In the genomic region with DNA sequence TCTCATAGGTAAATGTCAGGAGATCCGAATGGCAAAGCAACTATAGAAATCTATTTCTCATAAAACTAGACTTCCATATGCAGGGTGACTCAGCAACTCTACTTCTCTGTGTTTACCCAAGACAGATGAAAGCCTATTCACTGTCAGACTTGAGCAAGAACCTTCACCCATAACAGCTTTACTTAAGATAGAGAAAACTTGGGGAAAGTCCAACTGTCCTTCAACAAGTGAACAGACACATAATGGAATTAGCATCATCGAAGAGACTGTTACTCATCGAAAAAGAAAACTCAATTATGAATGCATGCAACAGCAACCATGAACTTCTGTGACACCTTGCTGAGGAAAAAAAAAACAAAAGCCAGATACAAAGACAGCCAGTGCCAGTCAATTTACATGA, we compare ENCODE assay signal across 19 mouse cellular contexts.
"Had no signal": no experiment of that assay in that cellular context is flagged by ENCODE, and none has a peak within 500 bp of the region (broad histone marks: within the 10 kb centered on the region; RNA-seq: fewer than 3 reads in every experiment).

No protein-coding gene starts in this region.

- H3K9me3 ChIP-seq: liver, embryonic 13.5 days; liver, embryonic 15.5 days; megakaryocyte, embryonic 14.5 days; midbrain, embryonic 13.5 days; neural tube, embryonic 13.5 days; neural tube, embryonic 15.5 days; stomach, embryonic 15.5 days had no signal

- H3K4me3 ChIP-seq: liver, embryonic 13.5 days; liver, embryonic 15.5 days; megakaryocyte, embryonic 14.5 days; midbrain, embryonic 13.5 days; neural tube, embryonic 13.5 days; neural tube, embryonic 15.5 days; stomach, embryonic 15.5 days had no signal

- ATAC-seq: liver, postnatal 0 days; midbrain, embryonic 13.5 days; midbrain, embryonic 16.5 days had no signal

- H3K27ac ChIP-seq: liver, embryonic 13.5 days; liver, embryonic 15.5 days; macrophage; midbrain, embryonic 13.5 days; neural tube, embryonic 13.5 days; neural tube, embryonic 15.5 days; stomach, embryonic 15.5 days; stomach, postnatal 0 days had no signal

- H3K4me1 ChIP-seq: liver, embryonic 13.5 days; liver, embryonic 15.5 days; megakaryocyte, embryonic 14.5 days; neural tube, embryonic 13.5 days; neural tube, embryonic 15.5 days; stomach, embryonic 15.5 days had no signal

- H3K4me2 ChIP-seq: liver, embryonic 11.5 days; liver, embryonic 13.5 days; liver, embryonic 15.5 days; midbrain, embryonic 11.5 days; midbrain, embryonic 13.5 days; neural tube, embryonic 13.5 days; neural tube, embryonic 15.5 days; stomach, embryonic 15.5 days had no signal

- DNase-seq: liver, embryonic 13.5 days; liver, postnatal 0 days; lung, adult 2 months; retina, postnatal 1 day; right cerebral cortex, adult 18-20 months; thymus, adult 2 months; thymus, postnatal 25 days; thymus, postnatal 4 days had no signal

- H3K36me3 ChIP-seq: liver, embryonic 13.5 days; liver, embryonic 15.5 days; midbrain, embryonic 13.5 days; neural tube, embryonic 13.5 days; neural tube, embryonic 15.5 days; stomach, embryonic 15.5 days had no signal

- H3K27me3 ChIP-seq: liver, embryonic 13.5 days; liver, embryonic 15.5 days; megakaryocyte, embryonic 14.5 days; midbrain, embryonic 13.5 days; neural tube, embryonic 13.5 days; neural tube, embryonic 15.5 days; stomach, embryonic 15.5 days had no signal

- H3K9ac ChIP-seq: liver, embryonic 13.5 days; liver, embryonic 15.5 days; liver, postnatal 0 days; midbrain, embryonic 13.5 days; neural tube, embryonic 13.5 days; neural tube, embryonic 15.5 days; stomach, embryonic 15.5 days had no signal
